Mouse (Mus musculus): Measurements from ENCODE around the gene Fam83b.

- TF ChIP-seq EP300 (IDR thresholded peaks at IDR 0.05; ENCODE audit: low read length) = no peak
- no peak for TF ChIP-seq CTCF (conservative IDR thresholded peaks at IDR 0.05 in 1 of 2, IDR thresholded peaks at IDR 0.05 in 1 of 2; ENCODE audit: low read depth in 2 of 2, low read length in 2 of 2)
- no peak for TF ChIP-seq HCFC1 (IDR thresholded peaks at IDR 0.05; ENCODE audit: low read depth, low read length)
- no peak for TF ChIP-seq RAD21 (IDR thresholded peaks at IDR 0.05; ENCODE audit: low read depth, low read length)
- no peak for TF ChIP-seq ZC3H11A (IDR thresholded peaks at IDR 0.05; ENCODE audit: low read depth, low read length)
- no peak for TF ChIP-seq JUND (conservative IDR thresholded peaks at IDR 0.05; ENCODE audit: low read depth, low read length)
- TF ChIP-seq MAX (IDR thresholded peaks at IDR 0.05; ENCODE audit: low read length) = no peak
- TF ChIP-seq TCF12 (IDR thresholded peaks at IDR 0.05; ENCODE audit: low read depth, low read length) = no peak
- TF ChIP-seq IRF4 (IDR thresholded peaks at IDR 0.05; ENCODE audit: low read depth, low read length) = no peak
- no peak for TF ChIP-seq ETS1 (conservative IDR thresholded peaks at IDR 0.05; ENCODE audit: low read depth, low read length)
- TF ChIP-seq MAZ (IDR thresholded peaks at IDR 0.05; ENCODE audit: low read depth, low read length) = no peak
- TF ChIP-seq UBTF (IDR thresholded peaks at IDR 0.05; ENCODE audit: low read depth, low read length) = no peak
- TF ChIP-seq USF1 (IDR thresholded peaks at IDR 0.05; ENCODE audit: low read depth, low read length) = no peak
Observed at GRCm38 (mm10) chr9:76597395-76597794, 30.5 kb upstream of the Fam83b start.
